Mouse (Mus musculus) lung, postnatal 14 days (tissue): ENCODE data around the gene Hvcn1.
"Not testable (repeated sequence)": the region's sequence is repeated elsewhere in the genome, so short reads cannot be mapped to it uniquely, and the experiment has no call there.

Experiments
- DNase-seq: peaks from one replicate; pipeline ENCODE4 v3.0.0; 2021

Gene Hvcn1

DNA sequence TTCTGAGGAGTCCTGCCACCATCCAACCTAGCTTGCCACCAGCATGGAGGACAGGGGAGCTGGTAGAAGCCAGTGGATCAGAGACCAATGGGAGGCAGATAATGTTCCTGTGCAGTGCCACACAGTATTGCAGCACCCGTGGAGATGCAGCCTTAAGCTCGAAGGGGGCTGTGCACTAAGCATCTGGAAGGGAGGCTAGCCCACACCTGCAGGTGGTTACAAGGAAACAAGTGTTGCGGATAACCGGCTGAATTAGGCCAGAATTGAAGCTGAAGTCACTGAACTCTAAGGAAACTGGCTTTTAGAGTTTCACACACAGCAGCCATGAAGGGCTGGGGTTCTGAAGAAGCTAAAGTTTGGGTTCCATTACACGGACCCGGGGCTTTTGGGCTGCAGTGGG, 2.3 kb downstream of the Hvcn1 start:
- DNase-seq = no peak

GRCm38 (mm10) chr5:122209591-122210368, 3.2 kb downstream of the Hvcn1 start:
- peak; percentile 43 for DNase-seq

- no peak for DNase-seq
Measured at GRCm38 (mm10) chr5:122210890-122211289, 4.3 kb downstream of the Hvcn1 start.

DNA sequence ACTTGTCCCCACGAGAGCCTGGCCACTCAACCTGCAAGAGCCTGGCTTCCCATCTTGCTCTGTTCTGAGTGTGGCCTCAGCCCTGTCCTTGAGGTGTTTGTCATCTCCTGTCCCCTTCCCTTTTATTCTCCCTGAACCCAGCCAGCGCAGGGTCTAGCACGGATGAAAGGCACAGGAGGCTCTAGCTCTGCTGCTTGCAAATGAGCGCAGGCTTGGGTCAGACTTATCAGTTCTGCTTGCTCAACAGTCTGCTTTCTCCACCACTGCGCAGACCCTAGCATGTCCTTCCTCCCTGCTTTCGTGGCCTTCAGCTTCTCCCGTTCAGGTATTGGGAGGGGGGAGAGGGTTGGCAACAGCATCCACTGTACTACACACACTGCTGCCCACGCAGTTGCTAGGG, 5.5 kb downstream of the Hvcn1 start:
- DNase-seq = no peak

DNA sequence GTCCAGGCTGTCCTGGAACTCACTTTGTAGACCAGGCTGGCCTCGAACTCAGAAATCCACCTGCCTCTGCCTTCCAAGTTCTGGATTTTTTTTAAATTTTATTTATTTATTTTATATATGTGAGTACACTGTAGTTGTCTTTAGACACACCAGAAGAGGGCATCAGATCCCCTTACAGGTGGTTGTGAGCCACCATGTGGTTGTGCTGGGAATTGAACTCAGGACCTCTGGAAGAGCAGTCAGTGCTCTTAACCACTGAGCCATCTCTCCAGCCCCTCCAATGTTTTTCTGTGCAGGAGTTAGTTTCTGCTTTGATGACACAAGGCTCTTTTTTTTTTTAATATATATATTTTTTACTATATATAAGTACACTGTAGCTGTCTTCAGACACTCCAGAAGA, 6.2 kb downstream of the Hvcn1 start:
- not testable (repeated sequence) for DNase-seq

DNA sequence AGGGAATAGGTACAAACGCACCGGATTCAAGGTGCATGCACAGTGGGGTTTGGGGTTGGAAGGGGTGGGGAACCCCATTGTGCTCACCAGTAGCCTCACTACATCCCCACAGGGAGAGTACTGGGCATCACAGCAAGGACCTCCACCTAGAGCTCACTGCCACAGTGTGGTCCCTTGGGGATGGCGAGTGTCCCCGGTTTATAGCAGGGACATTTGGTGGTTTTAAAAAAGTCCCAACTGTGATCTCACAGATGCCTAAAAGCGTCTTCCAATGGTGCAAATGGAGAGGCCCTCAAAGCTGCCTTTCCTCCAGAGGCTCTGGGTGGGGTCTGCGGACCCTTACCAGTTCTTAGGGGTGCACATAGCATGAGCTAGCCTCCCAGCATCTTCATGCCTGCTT, 7.3 kb downstream of the Hvcn1 start:
- no peak for DNase-seq

- no peak for DNase-seq
Measured at GRCm38 (mm10) chr5:122217636-122218035, 11.0 kb downstream of the Hvcn1 start.

GRCm38 (mm10) chr5:122218109-122218905, 11.7 kb downstream of the Hvcn1 start:
- no peak for DNase-seq

GRCm38 (mm10) chr5:122218928-122219327, 12.3 kb downstream of the Hvcn1 start:
- DNase-seq = no peak

GRCm38 (mm10) chr5:122219655-122220629, 13.3 kb downstream of the Hvcn1 start:
- no peak for DNase-seq

DNA sequence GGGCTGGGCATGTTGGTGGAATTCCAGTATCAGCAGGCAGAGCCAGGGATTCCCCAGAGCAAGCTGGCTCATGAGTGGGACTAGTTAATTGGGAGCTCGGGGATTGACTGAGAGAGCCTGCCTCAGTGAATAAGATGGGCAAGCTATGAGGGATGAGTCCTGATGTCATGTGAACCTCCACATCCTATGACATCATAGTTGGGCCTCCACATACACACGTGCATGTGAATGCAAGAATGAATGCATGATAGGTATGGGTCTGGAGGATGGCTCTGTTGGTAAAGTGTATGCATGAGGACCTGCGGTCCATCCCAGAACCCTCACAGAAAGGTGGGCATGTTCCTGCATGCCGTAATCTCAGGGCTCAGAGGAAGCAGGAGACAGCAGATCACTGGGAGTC, 14.5 kb downstream of the Hvcn1 start:
- DNase-seq = no peak

DNA sequence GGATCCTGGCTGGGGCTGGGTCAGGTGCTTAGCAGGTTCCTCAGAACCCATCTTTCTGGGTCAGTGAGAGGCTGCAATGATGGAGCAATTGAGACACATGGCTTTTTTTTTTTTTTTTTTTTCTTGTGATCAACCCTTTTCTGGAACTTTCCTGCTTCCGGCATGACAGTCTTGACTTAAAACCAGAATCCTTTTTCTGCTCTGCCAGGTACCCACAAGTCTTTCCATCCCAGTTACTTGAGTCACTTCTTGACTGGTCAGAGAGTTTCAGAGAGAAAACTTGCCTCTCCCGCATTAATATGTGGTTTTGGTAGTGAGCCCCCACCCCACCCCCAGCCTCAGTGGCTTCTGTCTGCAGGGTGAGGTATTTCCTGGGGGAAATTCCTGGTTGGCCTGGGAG, 17.7 kb downstream of the Hvcn1 start:
- no peak for DNase-seq

GRCm38 (mm10) chr5:122228271-122228765, 21.7 kb downstream of the Hvcn1 start:
- no peak for DNase-seq

DNA sequence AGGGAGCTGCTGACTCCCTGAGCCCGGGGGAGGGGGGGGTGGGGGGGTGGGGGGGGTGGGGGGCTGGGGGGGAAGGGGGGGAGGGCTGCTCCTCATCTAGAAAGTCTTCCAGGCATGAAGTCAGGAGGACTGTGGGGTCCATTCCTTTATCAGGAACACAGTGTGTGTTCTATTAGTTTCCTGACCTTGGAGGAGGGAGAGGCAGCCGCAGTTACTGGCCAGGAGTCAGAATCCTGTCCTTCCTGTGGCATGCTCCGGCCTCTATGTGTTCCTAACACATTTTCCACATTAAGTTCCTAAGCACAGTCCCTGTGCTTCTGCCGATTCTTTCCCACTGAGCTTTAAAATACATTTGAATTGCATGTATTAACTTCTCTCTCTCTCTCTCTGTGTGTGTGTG, 22.2 kb downstream of the Hvcn1 start:
- DNase-seq = no peak

- no peak for DNase-seq
Measured at GRCm38 (mm10) chr5:122230816-122231215, 24.2 kb downstream of the Hvcn1 start.

DNA sequence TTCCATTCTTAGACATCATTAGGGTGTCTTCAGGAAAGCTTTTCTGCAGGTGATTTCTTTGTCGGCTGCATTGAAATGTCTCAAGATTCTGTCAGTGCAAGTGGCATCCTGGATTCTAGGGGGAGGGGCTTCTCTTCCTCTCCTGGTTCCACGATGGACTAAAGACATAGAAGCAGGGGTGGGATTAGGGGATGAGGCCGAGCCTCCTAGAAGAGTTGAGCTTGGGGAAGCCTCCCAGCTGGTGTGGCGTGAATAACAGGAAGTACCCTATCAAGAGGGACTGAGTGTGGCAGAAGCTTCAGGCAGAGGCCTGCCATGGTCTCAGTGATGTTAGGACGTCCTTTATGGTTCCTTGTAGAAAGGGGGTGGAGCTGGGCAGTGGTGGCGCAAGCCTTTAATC, 24.8 kb downstream of the Hvcn1 start:
- DNase-seq = no peak

- no peak for DNase-seq
Measured at GRCm38 (mm10) chr5:122232004-122232403, 25.4 kb downstream of the Hvcn1 start.

- no peak for DNase-seq
Measured at GRCm38 (mm10) chr5:122233077-122233581, 26.5 kb downstream of the Hvcn1 start.

DNA sequence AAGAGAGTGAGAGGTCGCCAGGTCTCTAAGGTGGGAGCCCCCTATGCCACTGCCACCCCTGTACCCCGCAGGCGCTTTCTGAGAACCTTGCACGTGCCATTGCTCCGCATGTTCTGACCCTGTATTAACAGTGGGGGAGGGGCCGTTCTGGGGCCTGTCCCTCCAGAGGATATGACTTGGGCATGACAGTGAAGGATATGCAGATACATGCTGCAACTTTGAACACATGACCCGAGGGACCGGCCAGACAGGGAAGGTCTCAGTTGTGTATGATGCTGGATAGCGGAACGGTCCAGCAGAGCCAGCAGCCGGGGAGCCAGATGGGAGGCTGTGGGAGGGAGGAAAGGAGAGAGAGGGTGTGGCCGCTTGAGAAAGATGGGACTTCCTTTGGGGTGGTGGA, 27.1 kb downstream of the Hvcn1 start:
- DNase-seq = no peak

DNA sequence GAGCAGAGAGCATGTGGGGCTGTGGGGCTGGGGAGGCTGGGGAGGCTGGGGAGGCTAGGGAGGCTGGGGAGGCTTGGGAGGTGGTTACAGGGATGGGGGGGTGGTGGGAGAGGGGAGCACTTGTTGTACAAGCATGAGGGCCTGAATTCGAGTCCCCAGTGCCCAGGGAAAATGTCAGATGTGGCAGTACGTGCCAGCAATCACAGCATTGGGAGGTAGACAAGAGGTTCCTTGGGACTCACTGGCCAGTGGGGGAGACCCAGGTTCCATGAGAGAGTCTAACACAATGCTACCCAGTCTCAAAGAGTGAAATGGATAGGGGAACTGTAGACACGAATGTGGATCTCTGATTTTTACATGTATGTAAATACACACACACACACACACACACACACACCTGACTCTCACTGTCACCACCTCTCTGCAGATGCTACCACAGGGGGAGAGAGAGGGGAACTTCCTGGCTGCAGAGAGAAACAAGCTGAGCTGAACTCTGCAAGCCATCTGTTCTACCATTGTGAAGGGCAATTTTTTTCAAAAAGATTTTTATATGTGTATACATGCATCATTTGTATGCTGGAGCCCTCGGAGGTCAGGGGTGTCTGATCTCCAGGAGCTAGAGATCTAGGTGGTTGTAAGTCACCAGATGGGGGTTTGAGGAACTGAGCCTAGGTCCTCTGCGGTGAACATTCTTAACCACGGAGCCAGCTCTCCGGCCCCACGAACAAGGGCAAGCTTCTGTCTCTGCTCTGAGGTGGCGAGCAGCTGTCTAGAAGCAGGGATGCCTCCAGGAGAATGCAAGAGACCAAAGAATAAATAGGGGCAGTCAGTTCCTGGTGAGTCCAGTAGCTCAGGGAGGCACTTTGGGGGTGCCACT, 28.0 kb downstream of the Hvcn1 start:
- DNase-seq = no peak

DNA sequence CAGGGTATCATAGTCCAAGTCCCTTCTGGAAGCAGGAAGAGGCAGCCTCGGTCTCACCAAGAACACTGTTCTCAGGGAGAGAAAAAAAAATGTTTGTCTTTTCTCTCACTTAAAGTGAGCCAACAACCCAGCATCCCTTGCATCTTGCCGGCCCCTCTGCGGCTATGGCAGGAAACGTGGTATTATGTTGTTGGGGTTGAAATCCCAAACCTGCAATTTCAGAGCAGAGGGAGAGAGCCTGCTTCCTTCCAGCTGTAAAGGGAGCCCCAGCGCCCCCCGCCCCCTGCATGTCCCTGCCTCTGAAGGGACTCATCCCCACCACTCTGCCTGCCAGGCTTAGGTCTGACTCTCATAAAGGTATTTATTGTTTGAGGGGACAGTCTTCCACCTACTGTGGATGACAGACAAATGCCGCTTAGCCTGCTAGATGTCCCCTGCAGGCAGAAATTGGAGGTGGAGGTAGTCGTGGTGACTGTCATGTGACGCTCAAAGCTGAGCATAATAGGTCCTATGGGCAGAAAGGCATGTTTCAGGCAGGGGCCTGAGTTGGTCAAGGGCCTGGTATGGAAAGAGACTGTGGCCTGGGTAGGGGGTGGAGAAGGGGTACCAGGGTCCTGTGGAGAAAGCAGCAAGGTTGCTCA, 28.7 kb downstream of the Hvcn1 start:
- DNase-seq = no peak
